Mouse (Mus musculus) frontal cortex, adult (tissue): Measurements from ENCODE around the gene Synpo2l.
A peak's percentile ranks its signal among the peaks of the same experiment; 100 is the strongest.
"Not testable (repeated sequence)": the region's sequence is repeated elsewhere in the genome, so short reads cannot be mapped to it uniquely, and the experiment has no call there.

Source experiments
- ATAC-seq: cut with Nextera tagmentation; 2 replicates; pipeline ENCODE4 v1.9.2; 2017; ENCODE audit warnings: mild to moderate bottlenecking, moderate library complexity, mixed read lengths; ENCODE audit not compliant: low TSS enrichment

Gene Synpo2l

GRCm38 (mm10) chr14:20668154-20668810, at the start of gene Synpo2l:
Synpo2l (minus strand) TSS chr14:20668354.
- ATAC-seq: no peak

DNA sequence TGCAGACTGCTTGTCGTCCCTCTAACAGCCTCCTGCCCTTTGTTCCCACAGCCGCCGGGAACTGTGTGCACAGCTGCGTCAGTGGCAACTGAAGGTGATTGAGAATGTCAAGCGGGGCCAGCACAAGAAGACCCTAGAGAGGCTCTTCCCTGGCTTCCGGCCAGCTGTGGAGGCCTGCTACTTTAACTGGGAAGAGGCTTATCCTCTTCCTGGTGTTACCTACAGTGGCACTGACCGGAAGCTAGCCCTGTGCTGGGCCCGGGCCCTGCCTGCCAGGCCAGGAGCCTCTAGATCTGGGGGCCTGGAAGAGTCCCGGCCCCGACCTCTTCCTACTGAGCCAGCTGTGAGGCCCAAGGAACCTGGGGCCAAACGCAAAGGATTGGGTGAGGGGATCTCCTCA, 45.7 kb upstream of the Synpo2l start:
- no peak for ATAC-seq

DNA sequence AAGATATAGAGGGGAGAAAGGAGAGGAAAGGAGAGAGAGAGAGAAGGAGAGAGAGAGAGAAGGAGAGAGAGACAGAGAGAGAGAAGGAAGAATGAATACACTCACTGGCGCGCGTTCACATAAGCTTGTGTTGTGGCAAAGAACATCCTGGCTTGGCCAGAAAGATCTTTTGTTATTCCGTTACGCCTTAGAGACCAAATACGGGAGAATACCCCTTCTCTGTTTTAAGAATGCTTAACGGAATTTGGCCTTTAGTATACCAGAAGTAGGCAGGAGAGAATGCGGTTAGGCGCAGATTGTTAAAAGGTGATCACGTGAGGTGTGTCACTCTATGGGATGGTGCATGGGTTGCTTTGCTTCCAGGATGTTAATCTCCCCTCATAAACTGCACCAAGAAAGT, 40.1 kb upstream of the Synpo2l start:
- no peak for ATAC-seq

DNA sequence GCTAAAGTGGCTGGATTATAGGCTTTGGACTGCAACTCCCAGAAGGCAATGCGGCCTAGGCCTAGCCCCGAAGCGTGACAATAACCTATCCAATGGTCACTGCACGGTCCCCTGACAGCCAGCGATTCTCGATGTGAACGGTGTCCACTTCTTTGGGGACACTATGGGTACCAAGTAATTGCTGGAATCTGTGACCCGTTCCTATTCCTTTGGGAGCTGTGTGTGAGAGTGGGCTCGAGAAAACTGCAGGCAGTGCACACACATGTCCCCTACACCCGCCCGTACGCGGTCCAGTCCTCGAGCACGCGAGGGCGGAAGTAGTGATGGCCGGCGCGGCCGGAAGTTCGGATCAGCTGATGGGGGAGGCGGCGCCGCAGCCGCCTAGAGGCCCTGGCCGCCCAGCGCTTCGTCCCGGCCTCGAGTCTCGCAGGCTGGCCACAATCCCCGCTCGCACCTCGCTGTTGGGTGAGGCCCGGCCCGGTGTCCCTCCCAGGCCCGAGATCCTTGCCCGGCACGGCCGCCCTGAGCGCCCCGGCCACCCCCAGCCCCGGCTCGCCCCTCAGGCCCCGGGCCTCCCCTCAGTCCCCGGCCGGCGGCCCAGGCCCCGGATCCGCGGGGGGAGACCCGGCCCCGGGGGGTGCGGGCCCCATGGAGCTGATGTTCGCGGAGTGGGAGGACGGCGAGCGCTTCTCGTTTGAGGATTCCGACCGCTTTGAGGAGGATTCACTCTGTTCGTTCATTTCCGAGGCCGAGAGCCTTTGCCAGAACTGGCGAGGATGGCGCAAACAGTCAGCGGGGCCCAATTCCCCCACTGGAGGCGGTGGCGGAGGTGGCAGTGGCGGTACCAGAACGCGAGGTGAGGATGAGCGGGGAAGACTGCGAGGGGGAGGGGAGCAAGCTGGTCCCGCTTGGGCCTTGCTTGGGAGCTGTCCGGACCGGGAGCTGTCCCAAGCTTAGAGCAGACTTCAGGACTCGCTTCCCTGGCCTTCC, 39.3 kb upstream of the Synpo2l start, which contains the start of gene Zswim8:
Gene Zswim8 (plus strand): TSS at position 352 of the 990 bp plus-strand sequence.
- ATAC-seq: peak; percentile 90

- ATAC-seq: not testable (repeated sequence)
Observed at GRCm38 (mm10) chr14:20703461-20703860, 35.3 kb upstream of the Synpo2l start.

DNA sequence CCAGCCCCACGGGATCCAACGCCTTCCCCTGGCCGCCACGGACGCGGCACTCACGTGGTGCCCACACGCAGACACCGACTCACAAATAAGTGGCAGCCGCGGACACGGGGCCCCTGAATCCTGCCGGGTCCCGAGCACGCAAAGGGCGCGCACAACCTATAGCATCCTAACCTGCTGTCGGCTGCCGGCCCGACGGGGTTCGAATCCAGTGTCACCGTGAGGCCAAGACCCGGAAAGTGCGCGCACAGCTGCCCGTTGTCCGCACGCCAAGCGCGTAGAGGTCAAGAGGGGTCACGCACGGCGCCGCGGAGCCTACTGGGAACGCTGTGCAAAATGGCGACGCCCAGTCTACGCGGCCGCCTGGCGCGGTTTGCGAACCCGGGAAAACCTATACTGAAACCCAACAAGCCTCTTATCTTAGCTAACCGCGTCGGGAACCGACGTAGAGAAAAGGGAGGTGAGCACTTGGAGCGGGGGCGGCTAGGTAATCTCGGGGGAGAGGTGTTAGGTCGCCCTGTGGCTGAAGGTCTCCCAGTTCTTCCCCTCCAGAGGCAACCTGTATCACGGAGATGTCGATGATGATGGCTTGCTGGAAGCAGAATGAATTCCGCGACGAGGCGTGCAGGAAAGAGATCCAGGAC, 34.7 kb upstream of the Synpo2l start, which contains the start of gene Chchd1:
Gene Chchd1 (plus strand): TSS at position 266 of the 641 bp plus-strand sequence.
- ATAC-seq: peak; percentile 56

DNA sequence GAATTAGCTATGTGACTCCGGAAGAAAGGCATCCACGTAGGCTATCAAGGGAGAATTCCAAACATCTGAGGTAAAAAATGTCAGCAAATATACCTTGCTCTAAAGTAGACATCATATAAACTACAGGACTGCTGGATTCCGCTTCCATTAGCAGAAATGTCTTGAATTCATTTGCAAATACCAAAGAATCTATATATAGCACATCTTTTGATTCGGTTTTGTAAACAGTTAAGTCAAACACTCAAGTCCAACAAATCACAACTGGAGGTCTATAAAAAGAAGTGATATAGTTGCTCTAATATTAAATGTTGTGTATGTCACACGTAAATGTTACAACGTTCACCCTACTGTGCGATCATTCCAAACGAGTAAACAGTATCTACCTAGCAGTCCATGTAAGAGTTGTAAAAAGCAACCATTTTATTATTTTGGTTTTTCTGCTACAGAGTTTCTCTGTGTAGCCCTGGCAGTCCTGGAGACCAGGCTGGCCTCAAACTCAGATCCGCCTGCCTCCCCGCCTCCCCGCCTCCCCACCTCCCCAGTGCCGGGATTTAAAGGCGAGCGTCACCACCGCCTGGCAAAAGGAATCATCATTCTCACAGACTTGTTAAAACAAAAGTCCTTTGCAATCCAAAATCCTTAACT, 34.1 kb upstream of the Synpo2l start:
- ATAC-seq: no peak

- no peak for ATAC-seq
Observed at GRCm38 (mm10) chr14:20701554-20701953, 33.4 kb upstream of the Synpo2l start.

DNA sequence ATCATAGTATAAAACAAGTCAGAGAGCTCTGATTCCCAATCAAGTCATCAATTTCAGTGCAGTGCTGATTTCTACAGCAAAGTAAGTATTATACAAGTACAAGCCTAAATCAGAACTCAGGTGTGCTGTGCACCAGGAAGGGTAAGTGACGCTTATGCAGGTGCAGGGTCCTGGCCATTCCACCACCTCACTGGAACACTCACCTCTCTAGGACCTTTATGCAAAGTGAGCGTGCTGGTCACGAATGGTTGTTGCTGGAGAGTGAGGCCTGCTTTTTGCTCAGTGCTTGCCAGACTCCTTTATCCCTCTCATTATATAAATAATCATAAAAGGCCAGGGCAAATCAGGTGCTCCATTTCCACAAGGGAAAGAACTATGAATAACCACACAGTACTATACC, 32.2 kb upstream of the Synpo2l start:
- no peak for ATAC-seq

DNA sequence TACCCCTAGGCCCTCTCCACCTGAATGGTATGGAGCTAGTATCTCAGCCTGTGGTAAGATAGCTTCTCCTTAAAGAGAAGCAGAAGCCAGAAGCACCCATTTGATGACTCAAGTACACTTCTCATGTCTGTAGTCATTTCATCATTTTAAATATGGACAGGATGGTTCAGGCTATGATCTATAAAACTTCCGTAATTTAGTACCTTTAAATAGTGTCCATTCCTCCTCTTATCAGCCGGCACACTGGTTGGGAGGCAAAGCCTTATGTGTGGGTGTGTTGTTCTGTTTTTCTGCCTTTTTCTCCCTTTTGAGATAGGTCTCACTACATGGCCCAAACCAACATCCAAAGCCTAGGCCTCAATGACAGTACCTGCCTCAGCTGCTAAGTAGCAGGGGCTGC, 30.4 kb upstream of the Synpo2l start:
- ATAC-seq: no peak

GRCm38 (mm10) chr14:20696986-20697385, 28.8 kb upstream of the Synpo2l start:
- peak; percentile 62 for ATAC-seq

- ATAC-seq: no peak
Observed at GRCm38 (mm10) chr14:20695761-20696520, 27.8 kb upstream of the Synpo2l start.

DNA sequence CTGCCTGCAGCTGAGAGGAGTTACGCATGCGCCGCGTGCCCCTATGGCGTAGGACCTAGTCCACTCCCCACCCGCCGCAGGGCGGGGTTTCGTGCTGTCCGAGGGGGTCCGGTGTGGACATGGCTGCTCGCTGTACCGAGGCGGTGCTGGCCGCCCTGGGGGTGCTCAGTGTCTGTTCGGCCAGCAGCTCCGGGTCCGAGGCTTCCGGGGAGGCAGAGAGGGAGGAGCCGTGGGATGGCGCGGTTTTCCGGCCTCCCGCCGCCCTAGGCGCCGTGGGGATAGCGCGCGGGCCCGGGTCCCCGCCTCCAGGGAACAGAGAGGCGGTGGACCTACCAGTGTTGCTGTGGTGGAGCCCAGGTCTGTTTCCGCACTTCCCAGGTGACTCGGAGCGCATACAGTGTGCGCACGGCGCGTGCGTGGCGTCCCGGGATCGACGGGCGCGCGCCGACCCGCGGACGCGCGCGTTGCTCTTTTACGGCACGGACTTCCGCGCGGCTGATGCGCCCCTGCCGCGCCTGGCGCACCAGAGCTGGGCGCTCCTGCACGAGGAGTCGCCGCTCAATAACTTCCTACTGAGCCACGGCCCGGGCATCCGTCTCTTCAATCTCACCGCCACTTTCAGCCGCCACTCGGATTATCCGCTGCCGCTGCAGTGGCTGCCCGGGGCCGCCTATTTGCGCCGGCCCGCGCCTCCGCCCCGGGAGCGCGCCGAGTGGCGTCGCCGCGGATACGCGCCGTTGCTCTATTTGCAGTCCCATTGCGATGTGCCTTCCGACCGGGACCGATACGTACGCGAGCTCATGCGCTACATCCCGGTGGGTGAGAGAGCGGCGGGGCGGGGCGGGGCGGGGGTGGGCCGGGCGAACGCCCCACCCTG, 27.0 kb upstream of the Synpo2l start, which contains the start of gene Fut11:
Gene Fut11 (plus strand): TSS at position 85 of the 877 bp plus-strand sequence.
- peak; percentile 64 for ATAC-seq

DNA sequence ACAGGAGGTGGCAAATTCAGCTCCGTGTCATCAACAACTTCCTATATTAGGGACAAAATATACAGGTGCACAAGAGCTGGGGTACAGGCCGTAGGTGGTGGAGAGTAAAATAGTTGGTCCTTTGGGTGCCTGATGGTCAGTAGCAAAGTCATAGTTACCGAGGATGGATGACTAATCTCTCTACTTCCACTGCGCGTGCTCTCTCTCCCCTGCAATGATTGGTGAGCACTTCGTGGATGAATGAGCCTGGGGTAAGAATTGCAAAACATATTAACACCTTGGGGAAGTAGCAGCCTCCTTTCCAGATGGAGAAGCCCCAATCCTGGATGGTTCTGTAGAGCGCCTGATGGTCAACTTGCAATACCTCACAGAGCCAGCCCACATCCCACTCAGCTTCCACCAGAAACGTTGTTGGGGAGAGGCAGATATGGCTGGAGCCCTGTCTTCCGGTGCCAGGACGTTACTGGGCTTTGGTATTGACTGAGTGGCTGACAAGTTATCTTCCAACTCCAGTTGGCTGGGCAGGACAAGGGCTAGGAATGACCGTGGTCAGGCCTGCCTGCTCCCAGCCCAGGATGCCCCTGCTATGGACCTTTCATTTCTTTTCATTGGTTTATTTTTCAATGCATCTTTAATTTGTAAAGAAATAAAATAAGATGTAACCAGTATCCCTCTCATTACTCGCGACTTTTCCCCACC, 26.2 kb upstream of the Synpo2l start:
- peak; percentile 3; the same call in 1 of the 2 replicates for ATAC-seq

GRCm38 (mm10) chr14:20693589-20694101, 25.5 kb upstream of the Synpo2l start:
- no peak for ATAC-seq

DNA sequence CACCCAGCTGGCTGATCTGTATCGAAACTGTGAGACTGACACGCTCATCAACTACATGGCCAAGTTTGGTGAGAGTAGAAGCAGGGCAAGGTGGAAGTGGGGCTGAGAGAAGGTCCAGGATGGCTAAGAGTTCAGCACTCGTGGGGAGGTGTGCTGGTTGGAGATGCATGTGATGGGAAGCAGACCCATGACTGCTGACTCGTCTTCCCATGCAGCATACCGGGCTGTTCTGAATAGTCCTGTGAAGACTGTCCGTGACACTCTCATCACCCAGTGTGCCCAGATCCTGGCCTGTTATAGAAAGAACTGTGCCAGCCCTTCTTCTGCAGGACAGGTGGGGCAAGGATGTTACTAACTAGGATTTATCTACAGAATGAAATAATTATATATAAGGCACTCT, 23.6 kb upstream of the Synpo2l start:
- no peak for ATAC-seq

GRCm38 (mm10) chr14:20689009-20689408, 20.9 kb upstream of the Synpo2l start:
- no peak for ATAC-seq

DNA sequence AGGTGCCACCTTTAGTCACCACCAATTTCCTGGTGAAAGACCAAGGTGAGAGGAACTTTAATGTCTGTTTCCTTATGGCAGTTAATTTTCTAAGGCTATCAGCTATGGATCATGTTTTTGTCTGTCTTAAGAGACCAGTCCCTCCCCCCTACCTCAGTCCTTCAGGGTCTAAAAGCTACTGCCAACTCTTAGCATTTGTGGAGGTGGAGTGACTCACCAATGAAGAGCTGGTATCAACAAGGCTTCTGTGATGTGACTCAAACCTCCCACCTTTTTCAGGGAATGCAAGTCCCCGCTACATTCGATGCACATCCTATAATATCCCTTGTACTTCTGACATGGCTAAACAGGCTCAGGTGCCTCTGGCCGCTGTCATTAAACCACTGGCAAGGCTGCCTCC, 18.4 kb upstream of the Synpo2l start:
- ATAC-seq: peak; percentile 82

- ATAC-seq: no peak
Observed at GRCm38 (mm10) chr14:20682498-20682897, 14.3 kb upstream of the Synpo2l start.
